Mouse (Mus musculus): ENCODE measurements around the gene Atp6v1b1. TPM values are rescaled to one million over a fixed set of nuclear protein-coding genes. Genes with fewer than 3 reads are reported as not detected.
"Not testable (repeated sequence)": the region's sequence is repeated elsewhere in the genome, so short reads cannot be mapped to it uniquely, and the experiment has no call there.

Gene Atp6v1b1
- total and polyA plus RNA-seq, 3 experiments = not detected

- no peak for DNase-seq (ENCODE audit: extremely low read depth)
- peaks cover under 1% of the 10 kb centered on the region for H3K27me3 ChIP-seq (replicated peaks)
- no peaks in the 10 kb centered on the region for H3K36me3 ChIP-seq (replicated peaks in 1 of 2; ENCODE audit: control insufficient read depth in 1 of 2, insufficient read depth in 1 of 2, low read length in 1 of 2)
- no peak overlapping the region for H3K4me3 ChIP-seq (replicated peaks in 1 of 3; ENCODE audit: low read depth in 2 of 3, low read length in 2 of 3, poor library complexity in 1 of 3)
- in situ Hi-C loops (cut with MboI; ENCODE audit: low pct_ligation_motif_present, low pct_unique_long_range_greater_than_20kb, low sequenced_read_pairs) = no loop called here
- no peak overlapping the region for H3K27ac ChIP-seq (ENCODE audit: insufficient read depth, low read depth)
- no peak overlapping the region for H3K9ac ChIP-seq (ENCODE audit: insufficient read depth, low read depth)
- peaks cover 2% of the 10 kb centered on the region for H3K9me3 ChIP-seq (replicated peaks; ENCODE audit: low read length)
- TF ChIP-seq MXI1 (IDR thresholded peaks at IDR 0.05; ENCODE audit: low read depth, low read length) (no peak), HCFC1 (IDR thresholded peaks at IDR 0.05; ENCODE audit: low read depth, low read length) (no peak), RCOR1 (conservative IDR thresholded peaks at IDR 0.05; ENCODE audit: low read depth, low read length) (no peak), CHD2 (IDR thresholded peaks at IDR 0.05; ENCODE audit: low read length) (no peak), CTCF (conservative IDR thresholded peaks at IDR 0.05 in 1 of 2, IDR thresholded peaks at IDR 0.05 in 1 of 2; ENCODE audit: low read depth in 2 of 2, low read length in 2 of 2) (no peak), PAX5 (IDR thresholded peaks at IDR 0.05; ENCODE audit: low read length) (no peak), MYC (IDR thresholded peaks at IDR 0.05; ENCODE audit: low read depth, low read length) (no peak), ZKSCAN1 (IDR thresholded peaks at IDR 0.05; ENCODE audit: borderline replicate concordance, low read depth, low read length) (no peak), POLR2A (IDR thresholded peaks at IDR 0.05; ENCODE audit: low read depth, low read length) (no peak), UBTF (IDR thresholded peaks at IDR 0.05; ENCODE audit: low read depth, low read length) (no peak), GABPA (IDR thresholded peaks at IDR 0.05; ENCODE audit: insufficient replicate concordance, low read depth, low read length) (no peak), NELFE (IDR thresholded peaks at IDR 0.05; ENCODE audit: low read depth, low read length) (no peak), POLR2AphosphoS2 (IDR thresholded peaks at IDR 0.05; ENCODE audit: low read depth, low read length) (no peak), E2F4 (IDR thresholded peaks at IDR 0.05; ENCODE audit: insufficient replicate concordance, low read depth, low read length) (no peak), IRF4 (IDR thresholded peaks at IDR 0.05; ENCODE audit: low read depth, low read length) (no peak), NRF1 (IDR thresholded peaks at IDR 0.05; ENCODE audit: low read depth, low read length) (no peak), ZMIZ1 (IDR thresholded peaks at IDR 0.05; ENCODE audit: low read depth, low read length) (no peak), JUN (IDR thresholded peaks at IDR 0.05; ENCODE audit: insufficient read depth, low read depth, low read length) (no peak)
- H3K4me2 ChIP-seq (ENCODE audit: insufficient read depth, low read depth, poor library complexity, severe bottlenecking) = no peak overlapping the region
- peaks cover 15 to 31% of the 10 kb centered on the region in 2 experiments for H3K4me1 ChIP-seq (ENCODE audit: control insufficient read depth in 1 of 2, insufficient read depth in 2 of 2)
- no peaks in the 10 kb centered on the region for H3K79me2 ChIP-seq (replicated peaks; ENCODE audit: control insufficient read depth, extremely low read depth, insufficient read depth, poor library complexity, severe bottlenecking)
- dilution Hi-C loops (cut with MboI; ENCODE audit: extremely low pct_ligation_motif_present, extremely low pct_unique_long_range_greater_than_20kb, low sequenced_read_pairs) = no loop called here
Observed at GRCm38 (mm10) chr6:83788554-83788953, 45.8 kb downstream of the Atp6v1b1 start.

DNA sequence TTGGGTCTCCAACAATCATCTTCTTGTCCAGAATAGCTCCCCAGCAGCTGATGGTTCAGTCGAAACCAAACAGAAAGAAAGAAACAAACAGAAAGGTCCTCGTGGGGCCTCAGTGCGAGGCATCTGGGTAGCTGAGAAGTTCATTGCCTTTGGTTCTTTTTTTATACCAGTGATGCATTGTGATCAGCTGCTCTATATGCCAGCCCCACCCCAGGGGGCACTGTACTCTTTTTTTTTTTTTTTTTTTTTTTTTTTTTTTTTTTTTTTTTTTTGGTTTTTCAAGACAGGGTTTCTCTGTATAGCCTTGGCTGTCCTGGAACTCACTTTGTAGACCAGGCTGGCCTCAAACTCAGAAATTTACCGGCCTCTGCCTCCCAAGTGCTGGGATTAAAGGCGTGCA, 47.7 kb downstream of the Atp6v1b1 start:
- H3K36me3 ChIP-seq (replicated peaks in 1 of 2; ENCODE audit: control insufficient read depth in 1 of 2, insufficient read depth in 1 of 2, low read length in 1 of 2); in situ Hi-C loops (cut with MboI; ENCODE audit: low pct_ligation_motif_present, low pct_unique_long_range_greater_than_20kb, low sequenced_read_pairs); DNase-seq (ENCODE audit: extremely low read depth); H3K9me3 ChIP-seq (replicated peaks; ENCODE audit: low read length); H3K4me2 ChIP-seq (ENCODE audit: insufficient read depth, low read depth, poor library complexity, severe bottlenecking); dilution Hi-C loops (cut with MboI; ENCODE audit: extremely low pct_ligation_motif_present, extremely low pct_unique_long_range_greater_than_20kb, low sequenced_read_pairs); H3K27ac ChIP-seq (ENCODE audit: insufficient read depth, low read depth); H3K4me3 ChIP-seq (replicated peaks in 1 of 3; ENCODE audit: low read depth in 2 of 3, low read length in 2 of 3, poor library complexity in 1 of 3); H3K79me2 ChIP-seq (replicated peaks; ENCODE audit: control insufficient read depth, extremely low read depth, insufficient read depth, poor library complexity, severe bottlenecking); H3K9ac ChIP-seq (ENCODE audit: insufficient read depth, low read depth); H3K27me3 ChIP-seq (replicated peaks): not testable (repeated sequence)
- H3K4me1 ChIP-seq (ENCODE audit: control insufficient read depth in 1 of 2, insufficient read depth in 2 of 2) = peaks cover 15 to 33% of the 10 kb centered on the region in 2 experiments
- peak; percentile 78 for TF ChIP-seq ZNF384 (IDR thresholded peaks at IDR 0.05; ENCODE audit: low read depth, low read length)

Measured in CH12.LX (cell line).